Mouse (Mus musculus): ENCODE data around the gene Gsta4.
"Not testable (repeated sequence)": the region's sequence is repeated elsewhere in the genome, so short reads cannot be mapped to it uniquely, and the experiment has no call there.

Gsta4 gene

DNA sequence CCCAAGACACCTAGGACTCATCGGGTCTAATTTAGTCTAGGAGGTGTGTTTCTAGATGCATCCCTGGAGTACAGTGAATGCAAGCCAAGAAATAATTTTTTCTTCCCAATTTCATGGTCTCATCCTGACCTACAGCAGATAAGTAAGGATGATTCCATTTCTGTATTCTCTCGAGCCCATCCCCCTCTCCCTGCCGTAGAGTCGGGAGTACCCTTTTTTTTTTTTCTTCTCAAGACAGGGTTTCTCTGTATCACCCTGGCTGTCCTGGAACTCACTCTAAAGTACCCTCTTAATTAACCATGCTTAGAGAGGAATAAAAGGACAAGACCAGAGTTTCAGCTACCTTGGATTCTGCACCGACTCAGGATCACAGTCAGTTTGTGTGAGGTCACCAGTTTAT is 4.4 kb upstream of the Gsta4 start:
- no peak for ATAC-seq (ENCODE audit: low TSS enrichment)

DNA sequence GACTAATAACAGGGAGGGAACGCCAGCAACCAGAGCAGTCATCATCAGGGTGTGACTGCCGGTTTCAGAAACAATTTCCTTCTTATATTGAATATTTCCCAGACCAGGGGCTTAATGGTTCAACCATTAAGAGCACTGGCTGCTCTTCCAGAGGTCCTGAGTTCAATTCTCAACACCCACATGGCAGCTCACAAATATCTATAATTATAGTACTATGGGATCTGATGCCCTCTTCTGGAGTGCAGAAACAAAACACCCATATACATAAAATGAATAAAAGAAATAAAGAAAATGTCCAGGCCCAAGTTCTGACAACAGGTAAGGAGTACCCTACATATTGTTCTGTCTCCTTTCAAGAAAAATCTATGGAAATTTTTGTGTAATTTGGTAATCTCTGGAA is 3.5 kb upstream of the Gsta4 start:
- no peak for ATAC-seq (ENCODE audit: low TSS enrichment)

DNA sequence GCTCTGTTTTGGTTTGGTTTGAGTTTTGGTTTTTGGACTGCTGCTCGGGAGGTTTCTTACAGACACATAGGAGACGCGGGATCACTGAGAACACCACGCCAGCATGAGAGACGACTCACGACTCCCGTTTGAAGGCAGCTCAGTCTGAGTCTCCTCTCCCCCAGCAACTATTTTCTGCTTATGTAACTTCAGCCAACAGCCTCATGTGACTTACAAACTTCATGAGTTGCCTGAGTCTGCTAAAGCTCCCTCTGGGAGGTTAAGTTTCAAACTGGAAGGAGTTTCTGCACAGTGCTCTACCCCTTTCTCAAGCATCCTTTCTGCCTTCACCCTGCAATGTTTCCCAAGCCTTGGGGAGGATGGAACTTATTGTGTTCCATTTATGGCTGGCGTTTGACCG is 3.1 kb downstream of the Gsta4 start:
- 0 out of 2 replicates have a peak, but pooled peaks have one; percentile 27 for ATAC-seq (ENCODE audit: low TSS enrichment)

DNA sequence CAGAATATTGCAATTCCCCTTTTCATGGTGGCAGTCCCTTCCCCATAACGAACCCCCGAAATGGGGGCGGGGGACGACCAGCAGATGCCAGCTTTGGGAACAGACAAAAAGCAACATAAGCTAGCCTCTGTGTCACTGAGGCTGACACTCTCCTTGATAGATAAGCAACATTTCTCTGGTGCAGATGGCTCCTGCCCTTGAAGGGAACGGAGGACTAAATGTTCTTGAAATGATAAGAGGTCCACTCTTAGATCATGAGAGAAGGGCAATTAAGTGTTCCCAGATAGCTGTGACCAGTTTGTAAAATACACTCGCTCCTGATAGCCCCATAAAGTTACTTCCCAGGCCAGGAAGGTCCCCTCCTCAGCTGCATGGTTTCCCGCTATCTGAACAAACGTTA is 6.3 kb downstream of the Gsta4 start:
- ATAC-seq (ENCODE audit: low TSS enrichment): no peak

DNA sequence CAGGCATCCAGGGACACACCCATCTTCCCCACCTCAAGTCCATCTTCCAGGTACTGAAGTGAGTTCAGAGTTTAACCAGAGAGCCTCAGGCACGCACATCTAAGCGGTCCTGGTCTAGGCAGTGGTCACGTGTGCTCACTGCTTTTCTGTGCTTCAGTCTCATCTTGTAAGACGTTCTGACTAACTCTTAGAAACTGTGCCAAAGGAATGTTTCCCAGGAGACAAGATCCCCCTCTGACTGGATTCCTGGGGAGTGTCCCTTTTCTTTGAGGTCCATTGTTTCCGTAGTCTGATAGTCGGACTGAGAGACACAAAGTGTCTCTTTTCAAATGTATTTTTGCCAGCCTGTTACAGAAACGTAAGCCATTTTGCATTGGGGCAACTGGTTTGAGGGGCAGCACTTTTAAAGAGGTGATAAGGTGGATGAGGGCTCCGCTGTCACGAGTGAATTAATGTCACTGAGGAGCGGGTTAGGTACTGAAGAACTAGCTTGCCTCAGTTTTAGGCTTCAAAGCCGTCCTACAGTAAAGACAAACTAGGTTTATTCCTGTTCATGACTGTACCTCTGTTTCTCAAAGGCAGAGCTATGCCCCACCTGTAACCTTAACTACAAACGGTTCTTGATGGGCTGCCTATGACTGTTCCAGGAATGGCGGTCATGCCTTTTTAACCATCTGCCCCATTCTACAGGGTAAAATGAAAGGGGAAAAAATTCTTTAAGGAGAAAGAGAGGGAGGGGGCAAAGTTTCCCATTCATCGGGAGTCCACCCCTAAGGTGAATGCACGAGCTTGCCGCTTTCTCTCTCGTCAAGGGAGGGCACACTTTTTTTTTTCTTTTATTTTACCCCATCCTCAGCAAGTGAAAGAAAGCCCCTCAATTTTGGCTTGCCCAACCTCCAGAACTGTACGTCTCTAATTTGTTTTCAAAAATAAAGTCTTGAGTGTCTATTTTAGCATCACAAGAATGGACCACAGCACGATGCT is 8.4 kb downstream of the Gsta4 start:
- no peak for ATAC-seq (ENCODE audit: low TSS enrichment)

DNA sequence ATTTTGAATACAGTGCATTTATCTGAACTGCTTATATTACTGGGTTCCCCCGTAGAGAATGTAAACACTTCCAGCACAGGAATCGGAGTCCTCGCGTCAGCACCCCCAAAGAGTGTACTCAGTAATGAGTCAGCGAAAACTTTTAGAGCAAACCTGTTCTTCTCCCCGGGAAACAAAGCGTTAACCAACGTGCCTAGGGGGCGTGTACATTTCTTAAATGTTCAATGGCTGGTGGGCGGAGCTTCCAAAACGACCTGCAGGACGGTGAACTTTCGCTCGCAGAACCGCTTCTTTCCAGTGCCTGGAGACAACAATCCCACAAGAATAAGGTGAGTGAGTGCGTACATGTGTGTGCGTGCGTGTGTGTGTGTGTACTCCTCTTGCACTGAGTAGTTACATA is 9.2 kb downstream of the Gsta4 start:
- ATAC-seq (ENCODE audit: low TSS enrichment): peak; percentile 45; the same call in 1 of the 2 replicates

DNA sequence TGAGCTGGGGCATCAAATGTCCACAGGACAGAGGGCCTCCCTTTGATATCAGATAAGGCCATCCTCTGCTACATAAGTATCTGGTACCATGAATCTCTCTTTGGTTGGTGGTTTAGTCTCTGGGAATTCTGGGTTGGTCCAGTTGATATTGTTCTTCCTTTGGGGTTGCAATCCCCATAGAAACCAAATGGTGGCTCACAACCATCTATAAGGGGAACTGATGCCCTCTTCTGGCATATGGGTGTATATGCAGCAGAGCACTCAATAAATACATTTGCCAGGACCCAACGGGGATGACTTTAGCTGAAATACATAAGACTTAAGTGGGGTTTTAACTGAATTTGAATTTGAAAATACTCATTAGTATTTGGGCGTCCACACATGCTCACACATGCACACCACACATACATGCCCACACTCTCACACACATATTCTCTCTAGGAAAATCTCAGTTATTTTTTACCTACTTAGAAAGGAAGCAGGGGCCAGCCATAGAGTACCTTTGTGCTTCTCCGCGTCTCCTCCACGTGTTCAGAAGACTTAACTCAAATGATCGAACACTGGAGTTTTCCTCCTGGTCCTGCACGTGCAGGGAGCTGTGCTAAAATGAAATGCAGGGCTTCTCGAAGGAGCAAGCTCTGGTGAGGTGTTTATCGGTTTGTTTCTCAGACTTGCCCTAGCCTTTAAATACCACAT is 11.5 kb downstream of the Gsta4 start:
- peak; percentile 71 for ATAC-seq (ENCODE audit: low TSS enrichment)

DNA sequence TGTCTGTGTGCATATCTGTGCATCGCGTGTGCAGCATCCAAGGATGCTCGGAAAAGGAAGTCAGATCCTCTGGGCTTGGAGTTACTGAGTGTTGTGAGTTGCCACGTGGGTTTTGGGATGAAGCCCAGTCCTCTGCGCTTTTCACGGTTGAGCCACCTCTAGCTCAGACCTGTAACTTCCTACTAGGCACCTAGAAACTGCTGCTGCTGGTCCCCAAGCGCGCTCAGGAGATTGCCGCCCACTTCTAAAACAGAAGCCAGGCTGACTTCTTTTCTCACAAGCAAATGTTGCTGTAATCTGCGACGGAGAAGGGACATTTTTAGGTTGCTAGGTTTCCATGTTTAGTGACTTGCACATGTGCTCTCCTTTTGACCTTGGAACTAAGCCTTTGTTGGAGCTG is 12.5 kb downstream of the Gsta4 start:
- ATAC-seq (ENCODE audit: low TSS enrichment): peak; percentile 64

DNA sequence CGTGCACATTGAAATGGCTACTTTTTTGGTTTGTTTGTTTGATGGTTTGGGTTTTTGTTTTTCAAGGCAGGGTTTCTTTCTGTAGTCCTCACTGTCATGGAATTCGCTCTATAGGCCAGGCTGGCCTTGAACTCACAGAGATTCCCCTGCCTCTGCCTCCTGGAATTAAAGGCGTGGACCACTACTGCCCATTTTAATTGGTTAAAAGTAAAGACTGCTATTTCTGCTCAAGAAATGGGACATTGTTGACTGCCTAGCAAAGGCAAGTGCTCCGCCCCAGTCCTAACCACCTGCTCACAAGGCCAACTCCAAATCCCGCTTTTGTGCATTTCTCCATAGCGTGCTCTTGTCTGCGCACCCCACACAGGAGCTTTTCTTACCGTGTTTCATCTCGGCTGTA is 15.2 kb downstream of the Gsta4 start:
- no peak for ATAC-seq (ENCODE audit: low TSS enrichment)

DNA sequence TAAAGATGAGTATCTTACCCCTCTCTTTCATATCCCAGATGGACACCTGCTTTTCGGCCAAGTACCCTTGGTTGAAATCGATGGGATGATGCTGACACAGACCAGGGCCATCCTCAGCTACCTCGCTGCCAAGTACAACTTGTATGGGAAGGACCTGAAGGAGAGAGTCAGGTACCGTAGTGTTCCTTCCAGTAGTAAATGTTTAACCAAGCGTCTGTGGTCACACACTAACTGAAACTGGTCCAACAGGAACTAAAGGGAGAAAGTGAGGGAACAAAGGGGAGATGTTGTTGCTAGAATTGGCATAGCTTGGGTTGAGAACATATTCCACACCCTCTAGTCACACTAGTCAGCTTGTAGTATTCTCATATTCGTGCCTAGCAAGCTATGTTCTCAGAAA is 21.6 kb downstream of the Gsta4 start:
- ATAC-seq (ENCODE audit: low TSS enrichment): no peak

DNA sequence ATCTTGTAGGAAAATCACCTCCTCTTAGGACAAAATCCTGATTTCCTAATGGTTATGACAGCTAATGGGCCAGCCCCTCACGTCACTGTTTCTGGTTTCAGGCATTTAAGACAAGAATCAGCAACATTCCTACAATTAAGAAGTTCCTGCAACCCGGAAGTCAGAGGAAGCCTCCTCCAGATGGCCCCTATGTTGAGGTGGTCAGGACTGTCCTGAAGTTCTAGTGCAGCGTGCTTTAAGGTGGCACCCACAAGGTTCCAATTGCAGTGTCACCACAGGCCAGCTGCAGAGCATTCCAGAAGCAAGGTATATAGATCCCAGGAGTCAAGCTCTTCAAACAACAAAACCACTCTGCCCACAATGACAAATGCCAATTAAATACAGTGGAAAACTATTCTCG is 26.4 kb downstream of the Gsta4 start:
- no peak for ATAC-seq (ENCODE audit: low TSS enrichment)

DNA sequence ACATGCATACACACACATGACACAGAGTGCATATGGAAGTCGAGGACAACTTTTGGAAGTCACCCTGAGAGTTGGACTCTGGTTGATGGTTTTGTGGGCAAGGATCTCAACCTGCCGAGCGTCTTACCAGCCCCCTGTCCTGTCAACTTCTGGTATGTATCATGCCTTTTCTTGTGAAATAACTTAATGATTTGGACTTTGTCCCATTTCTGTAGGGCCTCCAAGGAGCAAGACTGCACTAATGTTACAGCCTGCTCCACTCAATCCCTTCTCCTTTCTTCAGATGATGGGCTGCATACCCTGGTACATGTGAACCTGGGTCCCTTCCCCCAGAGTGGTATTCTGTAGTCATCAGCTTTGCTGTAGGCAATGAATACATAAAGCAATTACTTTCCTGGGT is 27.5 kb downstream of the Gsta4 start:
- no peak for ATAC-seq (ENCODE audit: low TSS enrichment)

DNA sequence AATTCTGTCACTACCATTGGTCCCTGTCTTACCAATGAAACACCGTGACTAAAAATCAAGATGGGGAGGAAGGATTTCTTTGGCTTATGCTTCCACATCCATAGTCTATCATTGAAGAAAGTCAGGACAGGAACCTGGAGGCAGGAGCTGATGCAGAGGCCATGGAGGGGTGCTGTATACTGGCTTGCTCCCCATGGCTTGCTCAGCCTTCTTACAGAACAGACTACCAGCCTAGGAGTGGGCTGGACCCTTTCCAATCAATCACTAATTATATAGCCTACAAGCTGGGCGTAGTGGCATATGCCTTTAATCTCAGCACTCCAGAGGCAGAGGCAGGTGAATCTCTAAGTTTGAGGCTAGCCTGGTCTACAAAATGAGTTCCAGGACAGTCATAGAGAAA is 28.2 kb downstream of the Gsta4 start:
- no peak for ATAC-seq (ENCODE audit: low TSS enrichment)

DNA sequence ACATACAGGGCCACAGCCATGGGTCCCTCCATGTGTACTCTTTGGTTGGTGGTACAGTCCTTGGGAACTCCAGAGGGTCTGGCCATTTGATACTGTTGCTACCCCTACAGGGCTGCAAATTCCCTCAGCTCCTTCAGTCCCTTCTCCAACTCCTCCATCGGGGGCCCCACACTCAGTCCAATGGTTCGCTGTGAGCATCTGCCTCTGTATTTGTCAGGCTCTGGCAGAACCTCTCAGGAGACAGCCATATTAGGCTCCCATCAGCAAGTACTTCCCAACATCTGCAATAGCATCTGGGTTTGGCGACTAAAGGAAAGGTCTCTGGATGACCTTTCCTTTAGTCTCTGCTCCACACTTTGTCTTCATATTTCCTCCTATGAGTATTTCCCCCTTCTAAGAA is 28.9 kb downstream of the Gsta4 start:
- no peak for ATAC-seq (ENCODE audit: low TSS enrichment)

DNA sequence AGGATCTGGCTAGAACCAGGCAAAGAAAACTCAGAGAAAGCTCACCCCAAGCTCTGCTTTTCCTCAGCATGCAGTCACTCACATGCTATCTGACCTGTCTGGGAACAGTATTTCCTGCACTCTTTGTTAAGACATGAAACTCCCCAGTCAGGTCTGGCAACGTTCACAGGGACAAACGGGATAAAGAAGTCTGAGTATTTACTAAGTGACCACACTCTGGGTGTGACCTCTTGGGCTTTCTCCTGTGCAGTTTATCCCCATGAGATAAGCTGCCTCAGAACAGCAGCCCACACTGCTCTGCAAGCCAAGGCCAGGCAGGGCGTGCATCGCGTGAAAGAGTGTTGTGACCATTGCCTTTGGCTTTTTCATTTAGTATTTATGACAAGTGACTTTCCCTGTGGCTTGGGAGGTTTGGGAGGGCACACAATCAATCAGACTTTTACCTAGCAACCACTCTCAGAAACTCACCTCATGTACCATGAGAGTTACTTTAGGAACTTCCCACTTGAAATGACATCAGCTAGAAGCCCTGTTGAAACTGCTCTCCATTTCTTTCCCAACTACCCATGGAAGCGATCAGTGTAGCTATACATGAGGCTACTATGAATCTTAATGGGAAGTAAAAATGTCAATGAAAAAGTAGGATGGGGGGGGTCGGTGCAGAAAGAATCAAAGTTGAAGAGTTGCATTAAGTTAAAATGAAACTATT is 29.9 kb downstream of the Gsta4 start:
- no peak for ATAC-seq (ENCODE audit: low TSS enrichment)

DNA sequence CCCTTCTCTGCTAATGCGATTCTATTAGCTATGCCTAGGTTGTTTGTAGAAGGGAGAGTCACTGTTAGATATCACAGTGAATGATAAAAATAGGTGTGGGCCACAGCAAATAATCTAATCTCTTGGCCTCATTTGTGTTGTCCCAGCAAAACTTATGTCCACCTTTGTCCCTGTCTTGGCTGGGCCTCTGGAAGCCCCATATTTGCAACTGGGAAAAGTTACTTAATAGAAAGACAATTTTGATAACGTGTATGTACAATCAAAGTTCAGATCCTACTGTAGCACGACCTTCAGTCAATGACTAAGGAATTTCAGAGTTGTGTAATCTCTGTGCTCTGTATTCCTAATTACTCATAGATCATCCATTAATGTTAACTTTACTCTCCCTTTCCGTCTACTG is 34.5 kb downstream of the Gsta4 start:
- ATAC-seq (ENCODE audit: low TSS enrichment): no peak

DNA sequence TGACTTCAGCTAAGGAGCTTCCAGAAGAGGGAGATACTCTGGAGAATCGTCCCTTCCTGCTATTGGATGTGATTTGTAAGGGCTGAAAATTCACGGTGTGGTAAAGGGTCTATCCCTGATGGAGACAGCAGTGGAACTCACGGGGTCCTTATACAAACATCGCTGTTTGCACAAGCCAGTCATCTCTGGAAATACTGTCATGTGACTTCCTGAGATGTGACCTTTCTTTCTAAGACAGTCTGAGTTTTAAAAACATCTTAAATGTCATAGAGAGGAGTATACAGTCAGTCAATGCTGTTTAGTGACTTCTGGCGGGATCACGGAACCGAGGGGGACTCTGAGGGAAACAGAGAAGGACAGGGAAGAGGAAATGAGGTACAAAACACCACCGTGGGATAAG is 40.0 kb downstream of the Gsta4 start:
- no peak for ATAC-seq (ENCODE audit: low TSS enrichment)

DNA sequence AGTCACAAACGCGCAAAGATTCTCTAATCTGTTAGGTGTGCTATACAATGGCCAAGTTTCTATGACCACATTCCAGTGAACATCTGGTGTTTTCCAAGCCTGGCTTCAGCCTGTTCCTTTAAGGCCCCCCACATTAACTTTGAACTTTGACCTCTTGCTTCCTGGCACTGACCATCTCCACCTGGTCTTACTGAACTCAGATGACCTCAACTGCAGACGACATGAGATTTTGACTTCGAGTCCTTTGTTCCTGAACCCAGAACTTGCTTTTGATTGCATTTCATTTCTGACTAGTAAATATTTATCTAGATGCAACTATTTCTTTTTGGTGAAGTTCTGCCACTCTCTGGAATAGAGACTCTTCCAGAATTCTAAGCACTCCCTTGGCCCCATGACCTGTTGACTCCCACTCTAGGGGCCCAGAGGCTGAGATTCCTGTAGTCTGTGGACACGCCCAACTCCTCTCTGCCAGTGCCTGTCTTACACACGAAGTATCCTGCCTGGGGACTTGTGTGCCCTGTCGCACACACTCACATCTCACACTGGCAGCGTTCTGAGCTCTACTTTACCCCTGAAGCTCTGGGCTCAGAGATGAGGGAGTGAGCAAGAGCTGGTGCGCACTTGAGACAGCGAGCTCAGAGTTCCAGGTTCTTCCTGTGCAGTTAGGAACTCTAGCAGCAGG is 40.8 kb downstream of the Gsta4 start:
- ATAC-seq (ENCODE audit: low TSS enrichment): no peak

DNA sequence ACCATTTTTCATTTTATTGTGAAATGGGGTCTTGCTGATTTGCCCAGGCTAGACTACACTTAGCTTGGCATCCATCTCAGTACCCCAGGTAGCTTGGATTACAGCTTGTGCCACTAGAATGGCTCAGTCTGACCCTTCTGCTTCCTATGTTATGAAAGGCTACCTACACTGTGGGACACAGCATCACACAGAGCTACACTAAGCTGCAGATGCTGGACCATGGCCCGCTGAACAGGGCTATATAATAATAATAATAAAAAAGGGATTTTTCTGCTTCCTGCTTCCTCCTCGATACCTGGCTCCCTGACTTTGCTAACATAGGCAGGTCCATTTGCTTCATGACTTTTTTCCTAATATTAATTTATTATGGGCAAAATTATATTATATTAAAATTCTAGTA is 41.8 kb downstream of the Gsta4 start:
- ATAC-seq (ENCODE audit: low TSS enrichment): no peak

DNA sequence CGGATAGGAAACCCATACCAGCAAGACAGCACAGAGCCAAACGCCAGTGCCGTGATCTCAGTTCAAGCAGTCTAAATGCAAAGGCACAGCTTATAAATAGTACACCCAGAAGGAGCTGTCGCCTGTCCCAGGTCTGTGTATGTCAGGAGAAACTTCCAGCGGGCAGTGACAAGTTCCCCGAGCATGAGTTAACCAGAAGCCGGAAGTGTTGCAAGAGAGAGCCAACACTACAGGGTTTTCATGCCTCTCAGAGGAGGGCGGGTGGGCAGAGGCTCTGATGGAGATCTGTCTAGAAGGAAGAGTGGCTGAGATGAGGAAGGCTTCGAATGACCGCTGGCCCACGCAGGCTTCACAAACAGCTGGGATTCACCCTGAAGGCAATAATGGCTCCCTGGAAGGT is 42.7 kb downstream of the Gsta4 start:
- no peak for ATAC-seq (ENCODE audit: low TSS enrichment)

DNA sequence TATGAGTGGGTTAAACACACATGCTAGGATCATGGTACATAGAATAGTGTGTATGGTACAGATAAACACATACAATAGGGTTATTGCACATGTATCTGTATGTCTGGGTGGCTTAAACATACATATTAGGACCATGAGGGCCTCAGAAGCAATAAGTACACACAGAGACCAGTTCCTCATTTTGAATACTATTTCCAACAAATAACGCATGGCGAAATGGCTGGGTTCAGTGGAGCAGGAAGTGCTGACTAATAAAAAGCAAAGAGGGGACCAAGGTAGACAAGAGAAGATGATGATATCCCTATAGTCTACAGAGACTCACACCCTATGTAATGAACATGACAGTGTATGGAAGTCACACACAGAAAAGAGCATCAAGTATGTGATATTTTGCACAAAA is 45.5 kb downstream of the Gsta4 start:
- ATAC-seq (ENCODE audit: low TSS enrichment): no peak

DNA sequence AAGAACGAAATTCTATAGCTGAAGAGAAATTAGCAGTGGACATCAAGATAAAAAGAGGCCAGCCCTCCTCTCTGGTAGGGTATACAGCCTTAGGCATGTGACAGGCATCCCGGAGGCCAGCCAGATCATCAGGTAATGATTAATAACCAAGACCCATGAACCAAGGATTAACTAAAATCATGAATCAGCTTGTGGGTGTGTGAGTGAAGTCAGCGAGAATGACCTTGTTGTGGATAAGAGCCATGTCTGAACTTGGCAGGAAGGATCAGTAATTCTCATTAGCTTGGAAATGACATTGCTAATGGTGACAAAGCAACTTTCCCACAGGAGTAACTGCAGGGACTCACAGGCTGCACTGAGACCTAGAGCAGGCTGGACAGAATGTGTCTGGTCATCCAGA is 47.1 kb downstream of the Gsta4 start:
- ATAC-seq (ENCODE audit: low TSS enrichment): not testable (repeated sequence)

Data from frontal cortex, adult (tissue).